Mouse (Mus musculus): Measurements from ENCODE around the gene Sesn1.
"Not testable (repeated sequence)": the region's sequence is repeated elsewhere in the genome, so short reads cannot be mapped to it uniquely, and the experiment has no call there.

Sesn1 gene

GRCm38 (mm10) chr10:41912290-41912994 is 102.7 kb downstream of the Sesn1 start:
- no peak for DNase-seq (ENCODE audit: low spot score in 2 of 2)

GRCm38 (mm10) chr10:41926726-41927125 is 117.0 kb downstream of the Sesn1 start:
- no peak for DNase-seq (ENCODE audit: low spot score in 2 of 2)

GRCm38 (mm10) chr10:41930966-41931365 is 121.2 kb downstream of the Sesn1 start:
- DNase-seq (ENCODE audit: low spot score in 2 of 2): no peak

GRCm38 (mm10) chr10:41931962-41932361 is 122.2 kb downstream of the Sesn1 start:
- DNase-seq (ENCODE audit: low spot score in 2 of 2): peak; percentile 38 to 51

GRCm38 (mm10) chr10:41932943-41933342 is 123.2 kb downstream of the Sesn1 start:
- DNase-seq (ENCODE audit: low spot score in 2 of 2): no peak

GRCm38 (mm10) chr10:41933536-41933935 is 123.8 kb downstream of the Sesn1 start:
- peak in 1 of 2 experiments; percentile 52 for DNase-seq (ENCODE audit: low spot score in 2 of 2)

GRCm38 (mm10) chr10:41934633-41935475 is 125.1 kb downstream of the Sesn1 start:
- peak; percentile 55 to 69 for DNase-seq (ENCODE audit: low spot score in 2 of 2)

GRCm38 (mm10) chr10:41935476-41935829 is 125.7 kb downstream of the Sesn1 start:
- DNase-seq (ENCODE audit: low spot score in 2 of 2): no peak

- no peak for DNase-seq (ENCODE audit: low spot score in 2 of 2)
Measured at GRCm38 (mm10) chr10:41936100-41936499, 126.4 kb downstream of the Sesn1 start.

- DNase-seq (ENCODE audit: low spot score in 2 of 2): no peak
Measured at GRCm38 (mm10) chr10:41937176-41937575, 127.4 kb downstream of the Sesn1 start.

GRCm38 (mm10) chr10:41939090-41939489 is 129.4 kb downstream of the Sesn1 start:
- DNase-seq (ENCODE audit: low spot score in 2 of 2): no peak

- not testable (repeated sequence) for DNase-seq (ENCODE audit: low spot score in 2 of 2)
Measured at GRCm38 (mm10) chr10:41952354-41952753, 142.6 kb downstream of the Sesn1 start.

GRCm38 (mm10) chr10:41952850-41953527 is 143.3 kb downstream of the Sesn1 start:
- DNase-seq (ENCODE audit: low spot score in 2 of 2): no peak

GRCm38 (mm10) chr10:41953528-41953864 is 143.8 kb downstream of the Sesn1 start:
- DNase-seq (ENCODE audit: low spot score in 2 of 2): no peak

GRCm38 (mm10) chr10:41957421-41958225 is 147.9 kb downstream of the Sesn1 start:
- DNase-seq (ENCODE audit: low spot score in 2 of 2): no peak

All from frontal cortex, postnatal 25 days (tissue).